Mouse (Mus musculus): ENCODE data around the gene Itpa. TPM values are rescaled to one million over a fixed set of nuclear protein-coding genes. Genes with fewer than 3 reads are reported as not detected.

Gene Itpa
- total and polyA plus RNA-seq, 3 experiments: 102 to 137 TPM; not detected in 1

- Histone ChIP-seq H3K27me3 (ENCODE audit: control insufficient read depth in 1 of 2, insufficient read depth in 2 of 2, low read length in 2 of 2) (no peaks in the 10 kb centered on the region), H3K27ac (ENCODE audit: control insufficient read depth, low read depth, low read length) (no peak overlapping the region), H3K9ac (ENCODE audit: control insufficient read depth, low read depth, low read length, poor library complexity, severe bottlenecking) (no peak overlapping the region), H3K36me3 (ENCODE audit: control insufficient read depth in 1 of 2, insufficient read depth in 2 of 2, low read length in 2 of 2) (peaks cover 0 to 6% of the 10 kb centered on the region in 2 experiments; a peak in 2 of 4 replicates), H3K9me3 (replicated peaks; ENCODE audit: insufficient read depth, low read length) (no peaks in the 10 kb centered on the region), H3K4me3 (ENCODE audit: control insufficient read depth in 1 of 2, insufficient read depth in 1 of 2, low read depth in 2 of 2, low read length in 2 of 2) (no peak overlapping the region), H3K79me2 (ENCODE audit: control insufficient read depth, insufficient read depth, low read length, poor library complexity) (no peaks in the 10 kb centered on the region), H3K4me1 (ENCODE audit: control insufficient read depth in 1 of 2, insufficient read depth in 2 of 2, low read length in 2 of 2) (peaks cover 0 to 8% of the 10 kb centered on the region in 2 experiments; a peak in 3 of 4 replicates)
- no peak for TF ChIP-seq EP300 (IDR thresholded peaks at IDR 0.05; ENCODE audit: low read depth in 1 of 2, low read length in 2 of 2)
- no peak for TF ChIP-seq CHD2 (IDR thresholded peaks at IDR 0.05; ENCODE audit: low read length)
- TF ChIP-seq CTCF (IDR thresholded peaks at IDR 0.05 in 2 of 3, conservative IDR thresholded peaks at IDR 0.05 in 1 of 3; ENCODE audit: control insufficient read depth in 1 of 3, insufficient read depth in 1 of 3, low read depth in 2 of 3, low read length in 3 of 3, poor library complexity in 1 of 3, severe bottlenecking in 1 of 3): no peak
- TF ChIP-seq MYB (IDR thresholded peaks at IDR 0.05; ENCODE audit: low read depth, low read length): no peak
- no peak for TF ChIP-seq GABPA (IDR thresholded peaks at IDR 0.05; ENCODE audit: low read depth, low read length)
- TF ChIP-seq SMC3 (IDR thresholded peaks at IDR 0.05; ENCODE audit: low read depth, low read length): no peak
- no peak for TF ChIP-seq MAX (IDR thresholded peaks at IDR 0.05; ENCODE audit: low read length)
- no peak for TF ChIP-seq UBTF (IDR thresholded peaks at IDR 0.05; ENCODE audit: borderline replicate concordance, insufficient read depth, low read depth, low read length)
- TF ChIP-seq RCOR1 (IDR thresholded peaks at IDR 0.05; ENCODE audit: low read depth, low read length): no peak
- no peak for TF ChIP-seq TBP (IDR thresholded peaks at IDR 0.05; ENCODE audit: low read depth, low read length)
- TF ChIP-seq ELF1 (IDR thresholded peaks at IDR 0.05; ENCODE audit: low read depth, low read length): no peak
- TF ChIP-seq USF2 (IDR thresholded peaks at IDR 0.05; ENCODE audit: borderline replicate concordance in 1 of 2, insufficient read depth in 1 of 2, low read depth in 1 of 2, low read length in 2 of 2): no peak
- TF ChIP-seq E2F4 (IDR thresholded peaks at IDR 0.05; ENCODE audit: borderline replicate concordance, low read depth, low read length): no peak
- TF ChIP-seq ZC3H11A (IDR thresholded peaks at IDR 0.05; ENCODE audit: low read depth, low read length): no peak
- TF ChIP-seq POLR2A (IDR thresholded peaks at IDR 0.05; ENCODE audit: control insufficient read depth in 1 of 2, insufficient read depth in 1 of 2, low read depth in 1 of 2, low read length in 2 of 2, poor library complexity in 1 of 2): no peak
- no peak for TF ChIP-seq ZKSCAN1 (IDR thresholded peaks at IDR 0.05; ENCODE audit: low read depth, low read length)
- no peak for DNase-seq (ENCODE audit: low read depth, low spot score)
These were observed 28.1 kb upstream of the Itpa start for GRCm38 (mm10) chr2:130639276-130639675.

DNA sequence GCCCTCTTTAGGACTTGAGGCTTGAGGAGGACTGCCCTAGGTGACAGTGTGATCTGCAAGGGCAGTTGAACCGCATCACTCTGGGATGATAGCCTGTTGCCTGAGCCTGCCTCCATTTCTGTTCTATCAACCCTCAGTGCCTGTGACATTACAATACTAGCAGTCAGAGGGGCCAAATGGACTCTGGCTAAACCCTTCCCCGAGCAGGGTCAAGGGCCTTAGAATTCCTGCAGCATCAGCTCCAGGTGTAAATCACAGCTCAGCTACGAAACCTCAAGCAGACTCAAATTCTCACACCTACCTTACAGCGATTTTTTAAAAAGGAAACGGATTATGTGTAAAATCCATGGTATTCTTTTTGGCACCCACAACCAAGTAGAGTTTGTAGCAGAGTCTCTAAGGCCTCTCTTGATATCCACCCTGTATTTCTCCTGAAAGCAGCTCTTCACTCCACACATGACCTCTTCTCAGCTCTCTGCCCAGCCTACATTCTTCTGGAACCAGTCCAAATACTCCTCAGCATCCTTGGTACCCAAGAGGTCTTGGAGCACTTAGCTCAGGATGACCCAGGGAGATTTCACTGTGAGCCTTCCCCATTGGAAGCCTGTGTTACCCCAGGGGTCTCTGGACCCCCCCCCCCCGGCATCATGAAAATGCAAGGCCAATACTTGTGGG is 25.9 kb upstream of the Itpa start:
- Histone ChIP-seq H3K4me3 (ENCODE audit: control insufficient read depth in 1 of 2, insufficient read depth in 1 of 2, low read depth in 2 of 2, low read length in 2 of 2) (no peak overlapping the region), H3K9me3 (replicated peaks; ENCODE audit: insufficient read depth, low read length) (no peaks in the 10 kb centered on the region), H3K27me3 (ENCODE audit: control insufficient read depth in 1 of 2, insufficient read depth in 2 of 2, low read length in 2 of 2) (no peaks in the 10 kb centered on the region), H3K4me1 (ENCODE audit: control insufficient read depth in 1 of 2, insufficient read depth in 2 of 2, low read length in 2 of 2) (peaks cover 0 to 8% of the 10 kb centered on the region in 2 experiments; a peak in 3 of 4 replicates), H3K27ac (ENCODE audit: control insufficient read depth, low read depth, low read length) (no peak overlapping the region), H3K36me3 (ENCODE audit: control insufficient read depth in 1 of 2, insufficient read depth in 2 of 2, low read length in 2 of 2) (peaks cover 0 to 6% of the 10 kb centered on the region in 2 experiments; a peak in 2 of 4 replicates), H3K9ac (ENCODE audit: control insufficient read depth, low read depth, low read length, poor library complexity, severe bottlenecking) (no peak overlapping the region), H3K79me2 (ENCODE audit: control insufficient read depth, insufficient read depth, low read length, poor library complexity) (no peaks in the 10 kb centered on the region)
- no peak for DNase-seq (ENCODE audit: low read depth, low spot score)
- TF ChIP-seq ZNF384 (IDR thresholded peaks at IDR 0.05; ENCODE audit: low read depth, low read length): no peak
- no peak for TF ChIP-seq SMC3 (IDR thresholded peaks at IDR 0.05; ENCODE audit: low read depth, low read length)
- TF ChIP-seq MAX (IDR thresholded peaks at IDR 0.05; ENCODE audit: low read length): no peak
- no peak for TF ChIP-seq ZMIZ1 (IDR thresholded peaks at IDR 0.05; ENCODE audit: low read depth, low read length)
- TF ChIP-seq MEF2A (IDR thresholded peaks at IDR 0.05; ENCODE audit: extremely low read depth, insufficient replicate concordance, low read depth, low read length, poor library complexity, severe bottlenecking): no peak
- TF ChIP-seq POLR2AphosphoS5 (IDR thresholded peaks at IDR 0.05; ENCODE audit: borderline replicate concordance, low read depth, low read length): no peak
- no peak for TF ChIP-seq CHD2 (IDR thresholded peaks at IDR 0.05; ENCODE audit: low read length)
- no peak for TF ChIP-seq TAL1 (IDR thresholded peaks at IDR 0.05; ENCODE audit: low read length)
- TF ChIP-seq NRF1 (IDR thresholded peaks at IDR 0.05; ENCODE audit: insufficient read depth, low read depth, low read length, poor library complexity, severe bottlenecking): no peak
- TF ChIP-seq CTCF (IDR thresholded peaks at IDR 0.05 in 2 of 3, conservative IDR thresholded peaks at IDR 0.05 in 1 of 3; ENCODE audit: control insufficient read depth in 1 of 3, insufficient read depth in 1 of 3, low read depth in 2 of 3, low read length in 3 of 3, poor library complexity in 1 of 3, severe bottlenecking in 1 of 3): no peak
- TF ChIP-seq POLR2A (IDR thresholded peaks at IDR 0.05; ENCODE audit: control insufficient read depth in 1 of 2, insufficient read depth in 1 of 2, low read depth in 1 of 2, low read length in 2 of 2, poor library complexity in 1 of 2): no peak
- no peak for TF ChIP-seq KAT2A (conservative IDR thresholded peaks at IDR 0.05; ENCODE audit: low read depth, low read length)
